Mouse (Mus musculus) MEL (cell line): ENCODE results near the gene B430305J03Rik. TPM values are rescaled to one million over a fixed set of nuclear protein-coding genes. Genes with fewer than 3 reads are reported as not detected.

Experiments
- DNase-seq: peaks from one replicate; pipeline ENCODE4 v3.0.0; 2011; ENCODE audit warnings: low read depth, low spot score
- H3K27ac ChIP-seq: 2 replicates; pipeline ENCODE4 v1.5.1; 2012; ENCODE audit warnings: low read depth, mild to moderate bottlenecking, control low read depth, low read length, moderate library complexity; ENCODE audit not compliant: control insufficient read depth
- H3K27me3 ChIP-seq, 2 experiments: fragments of 150-350 bp in 1 of 2; sonication (generic) in 1 of 2; 2 replicates each; pipeline ENCODE4 v1.6.1; 2012; ENCODE audit warnings: low read length in 2 of 2, mild to moderate bottlenecking in 2 of 2, improper control_type of control experiment in 1 of 2, moderate library complexity in 1 of 2; ENCODE audit not compliant: insufficient read depth in 2 of 2, control insufficient read depth in 1 of 2
- H3K36me3 ChIP-seq, 2 experiments: 2 replicates each; pipeline ENCODE4 v1.6.1; 2012 to 2014; ENCODE audit warnings: low read length in 2 of 2, improper control_type of control experiment in 1 of 2, inconsistent platforms in 1 of 2, mild to moderate bottlenecking in 1 of 2; ENCODE audit not compliant: insufficient read depth in 2 of 2, control insufficient read depth in 1 of 2
- H3K4me1 ChIP-seq, 2 experiments: fragments of 150-350 bp in 1 of 2; sonication (generic) in 1 of 2; 2 replicates each; pipeline ENCODE4 v1.6.1; 2012; ENCODE audit warnings: low read length in 2 of 2, improper control_type of control experiment in 1 of 2, mild to moderate bottlenecking in 1 of 2; ENCODE audit not compliant: insufficient read depth in 2 of 2, control insufficient read depth in 1 of 2
- H3K4me3 ChIP-seq, 2 experiments: fragments of 150-350 bp in 1 of 2; sonication (generic) in 1 of 2; 2 replicates each; pipeline ENCODE4 v1.5.1; 2012; ENCODE audit warnings: low read depth in 2 of 2, low read length in 2 of 2, mild to moderate bottlenecking in 2 of 2, moderate library complexity in 2 of 2, control low read depth in 1 of 2, improper control_type of control experiment in 1 of 2; ENCODE audit not compliant: control insufficient read depth in 1 of 2, insufficient read depth in 1 of 2
- H3K79me2 ChIP-seq: 2 replicates; pipeline ENCODE4 v1.6.1; 2012; ENCODE audit warnings: mild to moderate bottlenecking, low read length, moderate library complexity; ENCODE audit not compliant: control insufficient read depth, poor library complexity, insufficient read depth
- H3K9ac ChIP-seq: 2 replicates; pipeline ENCODE4 v1.6.1; 2012; ENCODE audit warnings: low read depth, mild to moderate bottlenecking, control low read depth, low read length, moderate library complexity; ENCODE audit not compliant: control insufficient read depth, poor library complexity, severe bottlenecking
- H3K9me3 ChIP-seq: fragments of 150-350 bp; sonication (generic); replicated peaks from 2 replicates; pipeline ENCODE4 v1.6.1; 2012; ENCODE audit warnings: mild to moderate bottlenecking, low read length, improper control_type of control experiment, moderate library complexity; ENCODE audit not compliant: insufficient read depth
- CHD1 ChIP-seq: IDR thresholded peaks from 2 replicates; pipeline ENCODE4 v1.6.1; 2012; ENCODE audit warnings: low read depth, mild to moderate bottlenecking, inconsistent platforms, low read length, improper control_type of control experiment
- CHD2 ChIP-seq: IDR thresholded peaks from 2 replicates; pipeline ENCODE4 v1.6.1; 2011; ENCODE audit warnings: low read length, improper control_type of control experiment
- ELF1 ChIP-seq: IDR thresholded peaks from 2 replicates; pipeline ENCODE4 v1.6.1; 2014; ENCODE audit warnings: low read depth, mild to moderate bottlenecking, inconsistent platforms, low read length, improper control_type of control experiment, moderate library complexity
- EP300 ChIP-seq, 2 experiments: IDR thresholded peaks; 2 replicates each; pipeline ENCODE4 v1.6.1; 2011; ENCODE audit warnings: improper control_type of control experiment in 2 of 2, low read length in 2 of 2, low read depth in 1 of 2, mild to moderate bottlenecking in 1 of 2
- GABPA ChIP-seq: IDR thresholded peaks from 2 replicates; pipeline ENCODE4 v1.6.1; 2012; ENCODE audit warnings: low read depth, mild to moderate bottlenecking, inconsistent platforms, low read length, improper control_type of control experiment, moderate library complexity
- GATA1 ChIP-seq: IDR thresholded peaks from 2 replicates; pipeline ENCODE4 v1.6.1; 2011; ENCODE audit warnings: low read depth, low read length, improper control_type of control experiment
- HCFC1 ChIP-seq: IDR thresholded peaks from 2 replicates; pipeline ENCODE4 v1.6.1; 2012; ENCODE audit warnings: low read depth, mild to moderate bottlenecking, inconsistent platforms, low read length, improper control_type of control experiment, moderate library complexity
- JUND ChIP-seq: IDR thresholded peaks from 2 replicates; pipeline ENCODE4 v1.6.1; 2011; ENCODE audit warnings: low read depth, mild to moderate bottlenecking, improper control_type of control experiment, low read length
- KAT2A ChIP-seq: conservative IDR thresholded peaks from 2 replicates; pipeline ENCODE4 v1.6.1; 2012; ENCODE audit warnings: low read depth, low read length, improper control_type of control experiment, inconsistent platforms
- MAFK ChIP-seq: IDR thresholded peaks from 2 replicates; pipeline ENCODE4 v1.6.1; 2011; ENCODE audit warnings: low read depth, mild to moderate bottlenecking, low read length, improper control_type of control experiment, borderline replicate concordance
- MAX ChIP-seq: IDR thresholded peaks from 2 replicates; pipeline ENCODE4 v1.6.1; 2011; ENCODE audit warnings: low read length, improper control_type of control experiment
- MYC ChIP-seq: IDR thresholded peaks from 2 replicates; pipeline ENCODE4 v1.6.1; 2011; ENCODE audit warnings: low read depth, mild to moderate bottlenecking, low read length, improper control_type of control experiment, moderate library complexity
- NELFE ChIP-seq: IDR thresholded peaks from 2 replicates; pipeline ENCODE4 v1.6.1; 2011; ENCODE audit warnings: low read depth, low read length, improper control_type of control experiment
- NRF1 ChIP-seq: IDR thresholded peaks from 2 replicates; pipeline ENCODE4 v1.6.1; 2014; ENCODE audit warnings: low read depth, mild to moderate bottlenecking, inconsistent platforms, low read length, improper control_type of control experiment, moderate library complexity; ENCODE audit not compliant: poor library complexity, insufficient read depth, severe bottlenecking
- POLR2A ChIP-seq, 2 experiments: IDR thresholded peaks; 2 replicates each; pipeline ENCODE4 v1.6.1; 2011 to 2012; ENCODE audit warnings: low read length in 2 of 2, mild to moderate bottlenecking in 2 of 2, control low read depth in 1 of 2, improper control_type of control experiment in 1 of 2, low read depth in 1 of 2, moderate library complexity in 1 of 2; ENCODE audit not compliant: control insufficient read depth in 1 of 2, insufficient read depth in 1 of 2, poor library complexity in 1 of 2
- POLR2AphosphoS2 ChIP-seq: IDR thresholded peaks from 2 replicates; pipeline ENCODE4 v1.6.1; 2011; ENCODE audit warnings: low read length, improper control_type of control experiment
- SIN3A ChIP-seq: IDR thresholded peaks from 2 replicates; pipeline ENCODE4 v1.6.1; 2012; ENCODE audit warnings: low read length, improper control_type of control experiment, inconsistent platforms
- UBTF ChIP-seq: IDR thresholded peaks from 2 replicates; pipeline ENCODE4 v1.6.1; 2012; ENCODE audit warnings: low read depth, mild to moderate bottlenecking, inconsistent platforms, low read length, improper control_type of control experiment, moderate library complexity, borderline replicate concordance; ENCODE audit not compliant: insufficient read depth
- ZC3H11A ChIP-seq: IDR thresholded peaks from 2 replicates; pipeline ENCODE4 v1.6.1; 2012; ENCODE audit warnings: low read depth, mild to moderate bottlenecking, inconsistent platforms, low read length, improper control_type of control experiment
- ZKSCAN1 ChIP-seq: IDR thresholded peaks from 2 replicates; pipeline ENCODE4 v1.6.1; 2012; ENCODE audit warnings: low read depth, mild to moderate bottlenecking, inconsistent platforms, low read length, improper control_type of control experiment, moderate library complexity
- ZNF384 ChIP-seq: IDR thresholded peaks from 2 replicates; pipeline ENCODE4 v1.6.1; 2012; ENCODE audit warnings: low read depth, mild to moderate bottlenecking, inconsistent platforms, low read length, improper control_type of control experiment
- polyA plus RNA-seq, 2 experiments: library from polyadenylated mRNA; stranded (reverse) in 1 of 2; unstranded in 1 of 2; fragments of >175 nt in 1 of 2; fragments of >200 nt in 1 of 2; gene quantifications; 2 replicates each; pipeline versions ENCODE4 v1.2.1 to v1.2.4; 2012; ENCODE audit warnings: low replicate concordance in 2 of 2, low read depth in 1 of 2; ENCODE audit not compliant: insufficient read length in 2 of 2, insufficient read depth in 1 of 2, missing spikeins in 1 of 2
- total RNA-seq: library from RNA; depleted of rRNA; stranded (reverse); fragments of 300-350 nt; gene quantifications from 2 replicates; pipeline ENCODE4 v1.2.3, GENCODE M21; 2012

The B430305J03Rik gene
- total and polyA plus RNA-seq, 3 experiments, result 1.2 to 4.2 TPM; not detected in 1

GRCm38 (mm10) chr3:61391564-61391963 lies 25.8 kb upstream of the B430305J03Rik start:
- TF ChIP-seq POLR2A (IDR thresholded peaks at IDR 0.05; ENCODE audit: control insufficient read depth in 1 of 2, insufficient read depth in 1 of 2, low read depth in 1 of 2, low read length in 2 of 2, poor library complexity in 1 of 2), result no peak
- TF ChIP-seq EP300 (IDR thresholded peaks at IDR 0.05; ENCODE audit: low read depth in 1 of 2, low read length in 2 of 2), result 0 out of 4 replicates have a peak, but pooled peaks of 1 of the 2 experiments have one; percentile 47
- TF ChIP-seq GABPA, result no peak
- no peak for TF ChIP-seq ZNF384
- Histone ChIP-seq H3K9ac (no peak overlapping the region), H3K79me2 (no peaks in the 10 kb centered on the region), H3K9me3 (no peaks in the 10 kb centered on the region), H3K4me3 (no peak overlapping the region), H3K27me3 (no peaks in the 10 kb centered on the region), H3K27ac (no peak overlapping the region), H3K4me1 (peaks cover 13 to 25% of the 10 kb centered on the region in 2 experiments), H3K36me3 (peaks cover 0 to 16% of the 10 kb centered on the region in 2 experiments; a peak in 2 of 4 replicates)
- DNase-seq, result no peak

GRCm38 (mm10) chr3:61386368-61386767 lies 20.6 kb upstream of the B430305J03Rik start:
- H3K4me1 ChIP-seq, result peaks cover 0 to 3% of the 10 kb centered on the region in 2 experiments; a peak in 1 of 4 replicates
- no peak overlapping the region for H3K27ac ChIP-seq
- no peak overlapping the region for H3K4me3 ChIP-seq

GRCm38 (mm10) chr3:61376001-61376400 lies 10.2 kb upstream of the B430305J03Rik start:
- no peaks in the 10 kb centered on the region for H3K27me3 ChIP-seq
- peaks cover 0 to 3% of the 10 kb centered on the region in 2 experiments; a peak in 2 of 4 replicates for H3K36me3 ChIP-seq

More at GRCm38 (mm10) chr3:61386368-61386767, 20.6 kb upstream of the B430305J03Rik start:
- Histone ChIP-seq H3K36me3 (peaks cover 0 to 3% of the 10 kb centered on the region in 2 experiments; a peak in 2 of 4 replicates), H3K9ac (no peak overlapping the region), H3K79me2 (no peaks in the 10 kb centered on the region), H3K27me3 (no peaks in the 10 kb centered on the region), H3K9me3 (no peaks in the 10 kb centered on the region)
- no peak for DNase-seq
- TF ChIP-seq EP300 (IDR thresholded peaks at IDR 0.05; ENCODE audit: low read depth in 1 of 2, low read length in 2 of 2) (peak; percentile 59), CHD2 (no peak), HCFC1 (no peak), MAX (no peak), NELFE (no peak), MYC (no peak), JUND (no peak)

More at GRCm38 (mm10) chr3:61376001-61376400, 10.2 kb upstream of the B430305J03Rik start:
- H3K9me3 ChIP-seq, result no peaks in the 10 kb centered on the region
- no peak overlapping the region for H3K9ac ChIP-seq
- H3K27ac ChIP-seq, result no peak overlapping the region
- H3K79me2 ChIP-seq, result no peaks in the 10 kb centered on the region
- DNase-seq, result no peak
- H3K4me1 ChIP-seq, result no peaks in the 10 kb centered on the region; a peak in 1 of 4 replicates
- TF ChIP-seq MAFK, result no peak
- TF ChIP-seq POLR2AphosphoS2, result no peak
- TF ChIP-seq SIN3A, result no peak
- no peak for TF ChIP-seq POLR2A (IDR thresholded peaks at IDR 0.05; ENCODE audit: control insufficient read depth in 1 of 2, insufficient read depth in 1 of 2, low read depth in 1 of 2, low read length in 2 of 2, poor library complexity in 1 of 2)
- TF ChIP-seq UBTF, result no peak
- TF ChIP-seq GABPA, result no peak
- TF ChIP-seq ELF1, result no peak
- no peak for TF ChIP-seq ZKSCAN1
- no peak for TF ChIP-seq GATA1
- no peak for TF ChIP-seq NELFE
- no peak for TF ChIP-seq CHD1
- no peak for TF ChIP-seq NRF1
- TF ChIP-seq ZC3H11A, result no peak
- TF ChIP-seq KAT2A, result no peak
- TF ChIP-seq MAX, result no peak
- H3K4me3 ChIP-seq, result no peak overlapping the region
